Mouse (Mus musculus) fat pad, adult 2 months (tissue): ENCODE data around the gene Dennd5a.
"Not testable (repeated sequence)": the region's sequence is repeated elsewhere in the genome, so short reads cannot be mapped to it uniquely, and the experiment has no call there.

Experiments
- DNase-seq: peaks from one replicate; pipeline ENCODE4 v3.0.0-alpha.2; 2011; ENCODE audit warnings: low read depth, low spot score; ENCODE audit errors: extremely low read depth

The Dennd5a gene

GRCm38 (mm10) chr7:109959716-109960612, at the start of gene Dennd5a:
Dennd5a (minus strand) TSS chr7:109960470.
- DNase-seq: no peak

GRCm38 (mm10) chr7:110009084-110009483, 48.8 kb upstream of the Dennd5a start:
- no peak for DNase-seq

DNA sequence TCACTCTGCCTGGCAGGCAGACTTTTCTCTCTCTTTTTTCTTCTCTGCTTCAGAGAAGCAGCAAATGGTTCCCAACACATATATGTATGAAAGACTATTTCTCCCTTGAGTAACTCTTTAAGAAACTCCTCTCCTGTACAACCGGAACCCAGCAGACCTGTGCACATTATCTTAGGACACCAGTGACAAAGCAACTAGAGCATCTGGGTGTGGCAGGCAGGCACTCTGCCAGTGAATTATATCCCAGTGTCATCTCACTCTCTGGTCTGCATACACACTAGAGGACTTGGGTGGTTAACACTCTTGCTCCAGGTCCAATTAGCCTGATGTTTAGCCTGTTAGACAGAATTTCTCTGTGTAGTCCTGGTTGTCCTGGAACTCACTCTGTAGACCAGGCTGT, 48.2 kb upstream of the Dennd5a start:
- DNase-seq: no peak

DNA sequence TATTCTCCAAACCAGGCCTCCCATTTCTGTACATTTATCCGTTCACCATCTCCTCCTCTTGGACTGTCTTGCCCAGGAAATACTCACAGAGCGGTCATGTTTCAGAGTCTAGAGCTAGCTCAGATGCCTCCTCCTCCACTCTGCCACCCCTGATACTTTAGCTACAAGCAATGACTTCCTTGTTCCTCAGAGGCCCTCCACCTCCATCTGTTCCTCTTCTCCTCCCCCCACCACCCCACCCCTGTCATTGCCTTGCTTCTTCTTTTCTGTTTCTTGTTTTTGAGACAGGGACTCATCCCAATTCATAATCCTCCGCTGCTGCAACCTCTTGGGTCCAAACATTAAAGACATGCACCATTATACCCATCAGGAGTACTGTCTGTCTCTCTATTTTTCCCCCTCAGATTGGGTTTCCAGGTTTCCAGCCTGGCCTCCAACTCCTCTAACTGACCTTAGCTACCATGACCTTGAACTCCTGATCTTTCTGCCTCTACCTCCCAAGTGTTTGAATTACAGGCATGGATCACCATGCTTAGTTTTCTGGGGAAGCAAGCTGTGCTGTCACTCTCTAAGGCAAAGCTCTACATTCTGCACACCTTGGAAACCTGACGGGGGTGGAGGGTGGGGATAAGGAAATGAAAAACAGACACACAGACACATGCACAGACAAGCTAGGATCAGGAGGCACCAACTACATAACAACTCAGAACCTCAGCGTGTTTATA, 46.4 kb upstream of the Dennd5a start:
- no peak for DNase-seq

DNA sequence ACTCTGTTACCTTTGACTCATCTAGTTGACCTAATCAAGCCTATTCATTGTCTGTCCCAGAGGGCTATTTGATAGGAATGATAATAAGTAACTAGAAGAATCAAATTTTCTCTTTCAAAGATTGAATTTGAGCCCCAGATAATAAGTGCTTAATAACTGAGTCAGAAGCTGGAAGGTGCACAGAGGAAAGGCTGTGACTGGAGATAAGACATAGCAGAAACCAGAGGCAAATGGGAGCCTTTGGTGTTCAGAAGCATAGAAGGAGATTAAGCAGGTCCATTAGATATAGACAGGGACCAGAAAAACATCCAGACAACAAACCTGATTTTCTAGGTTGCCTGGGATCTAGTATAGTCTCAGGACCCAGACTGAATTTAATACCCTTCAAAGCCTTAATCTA, 45.7 kb upstream of the Dennd5a start:
- DNase-seq: no peak

DNA sequence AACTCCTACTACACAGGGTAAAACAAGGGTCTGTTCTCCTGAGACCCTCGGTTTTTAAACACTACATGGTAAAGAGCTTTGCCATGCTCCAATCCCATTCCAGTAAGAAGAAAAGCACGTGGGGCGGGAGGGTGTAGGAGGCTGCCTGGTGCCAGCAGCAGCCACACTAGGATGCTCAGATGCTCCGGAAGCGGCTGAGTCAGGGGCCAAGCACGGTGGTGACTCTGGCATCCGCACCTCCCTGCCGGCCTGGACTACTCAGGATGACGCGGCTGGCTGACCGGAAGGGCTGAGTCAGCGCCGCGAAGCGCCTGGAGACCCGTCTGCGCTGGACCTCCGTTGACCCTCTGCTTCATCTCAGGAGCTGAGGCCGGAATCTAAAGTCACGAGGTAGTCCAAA, 42.7 kb upstream of the Dennd5a start:
- no peak for DNase-seq

DNA sequence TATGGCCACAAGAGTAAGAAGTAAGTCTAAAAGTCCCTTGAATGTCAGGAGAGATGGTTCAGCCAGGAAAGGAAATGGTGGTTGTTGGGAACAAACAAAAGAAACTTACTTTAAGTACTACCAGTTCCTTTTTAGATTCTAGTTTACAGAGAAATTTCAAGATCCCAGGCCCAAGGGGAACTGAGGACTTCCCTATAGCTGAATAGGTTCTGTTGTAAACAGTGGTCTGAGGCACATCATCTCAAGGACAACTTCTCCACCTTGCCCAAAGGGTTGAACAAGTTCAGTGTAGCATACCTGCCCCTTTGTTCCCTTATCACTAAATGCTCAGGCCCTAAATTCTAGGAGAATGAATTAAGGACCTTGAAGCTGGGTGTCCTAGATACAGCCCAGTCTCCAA, 41.8 kb upstream of the Dennd5a start:
- no peak for DNase-seq

GRCm38 (mm10) chr7:109998388-109998787, 38.1 kb upstream of the Dennd5a start:
- DNase-seq: no peak

DNA sequence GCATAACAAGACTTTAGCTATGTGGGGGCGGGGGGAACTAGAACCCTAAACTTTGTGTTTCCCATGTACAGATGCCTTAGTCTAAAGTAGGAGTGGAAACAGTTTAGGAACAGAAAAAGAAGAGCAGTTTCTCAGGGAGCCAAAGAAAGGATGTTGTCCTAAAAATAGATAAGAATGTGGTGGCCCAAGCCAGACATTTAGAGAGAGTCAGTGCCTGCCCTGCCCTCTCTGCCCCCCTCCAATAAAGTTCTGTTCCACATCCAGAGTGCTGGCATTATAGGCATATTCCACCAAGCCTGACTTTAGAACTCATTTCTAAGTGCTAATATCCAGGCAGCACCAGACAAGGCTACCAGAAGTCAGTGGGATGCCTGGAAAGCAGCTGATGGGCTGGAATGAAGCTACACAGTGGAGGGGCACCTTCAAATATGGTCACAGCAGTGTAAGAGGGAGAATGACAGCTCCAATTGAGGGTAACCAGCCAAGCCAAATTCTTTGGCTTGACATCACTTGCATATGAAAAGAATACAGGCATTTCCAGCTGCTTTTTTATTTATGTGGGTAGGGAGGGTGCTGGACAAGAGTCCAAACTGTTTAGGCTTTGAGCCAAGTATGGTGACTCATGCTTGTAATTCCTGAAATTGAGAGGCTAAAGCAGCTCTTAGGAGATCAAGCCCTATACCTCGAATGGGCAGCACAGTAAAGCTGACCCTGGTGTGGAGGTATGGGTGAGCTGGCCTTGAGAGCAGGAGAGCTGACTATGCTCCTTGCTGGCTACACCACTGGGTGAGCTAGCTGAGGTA, 33.1 kb upstream of the Dennd5a start:
- DNase-seq: no peak

DNA sequence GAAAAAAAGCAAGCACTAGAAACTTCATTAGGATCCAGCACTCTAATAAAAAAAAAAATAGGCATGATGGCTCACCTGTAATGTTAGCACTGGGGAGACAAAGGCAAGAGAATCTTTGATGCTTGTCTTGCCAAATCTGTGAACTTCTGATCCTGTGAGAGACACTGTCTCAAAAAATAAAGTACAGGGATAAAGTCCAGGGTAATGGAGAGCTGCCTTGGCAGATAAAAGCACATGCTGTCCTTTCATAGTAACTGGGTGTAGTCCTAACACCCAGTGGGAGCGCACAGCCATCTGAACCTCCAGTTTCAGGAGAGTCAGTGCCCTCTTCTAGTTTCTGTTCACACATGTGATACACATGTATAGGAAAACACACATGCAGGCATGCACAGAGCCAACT, 31.0 kb upstream of the Dennd5a start:
- DNase-seq: no peak

DNA sequence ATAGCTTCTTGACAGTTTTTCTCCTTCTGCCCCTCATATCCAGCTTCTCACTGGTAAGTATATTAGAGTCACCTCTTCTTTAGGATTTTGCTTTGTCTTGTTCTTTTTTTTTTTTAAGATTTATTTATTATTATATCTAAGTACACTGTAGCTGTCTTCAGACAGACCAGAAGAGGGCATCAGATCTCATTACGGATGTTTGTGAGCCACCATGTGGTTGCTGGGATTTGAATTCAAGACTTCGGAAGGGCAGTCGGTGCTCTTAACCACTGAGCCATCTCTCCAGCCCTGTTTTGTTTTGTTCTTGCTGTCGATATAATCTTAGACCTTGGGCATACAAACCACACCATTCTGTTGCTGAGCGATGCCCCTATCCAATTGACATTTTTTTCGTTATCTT, 26.5 kb upstream of the Dennd5a start, which contains the start of gene Tmem41b:
Gene Tmem41b (minus strand): TSS at position 155 of the 400 bp plus-strand sequence.
- DNase-seq: not testable (repeated sequence)

DNA sequence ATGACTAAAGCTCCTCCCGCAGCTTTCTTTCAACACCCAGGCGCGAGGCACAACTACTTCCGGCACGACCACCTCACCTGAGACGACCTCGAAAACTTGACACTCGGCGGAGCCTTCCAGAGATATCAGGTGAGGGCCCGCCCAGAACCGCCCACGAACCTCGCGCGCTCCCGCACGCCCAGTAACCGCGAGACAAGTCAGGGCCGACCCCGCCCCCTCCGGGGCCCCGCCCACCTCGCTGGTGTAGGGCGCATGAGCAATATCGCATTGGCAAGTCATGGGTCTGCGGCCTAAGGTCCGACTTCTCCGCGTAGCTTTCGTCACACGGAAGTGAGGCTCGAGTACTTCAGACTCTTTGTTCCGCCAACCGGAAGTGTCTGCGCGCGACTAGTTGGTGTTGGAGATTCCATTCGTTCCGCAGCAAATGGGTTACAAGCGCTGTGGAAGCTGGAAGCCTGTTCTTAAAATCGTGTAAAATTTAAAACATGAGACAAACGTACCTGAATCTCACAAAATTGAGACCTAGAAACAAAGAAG, 25.9 kb upstream of the Dennd5a start:
- DNase-seq: peak; percentile 88

DNA sequence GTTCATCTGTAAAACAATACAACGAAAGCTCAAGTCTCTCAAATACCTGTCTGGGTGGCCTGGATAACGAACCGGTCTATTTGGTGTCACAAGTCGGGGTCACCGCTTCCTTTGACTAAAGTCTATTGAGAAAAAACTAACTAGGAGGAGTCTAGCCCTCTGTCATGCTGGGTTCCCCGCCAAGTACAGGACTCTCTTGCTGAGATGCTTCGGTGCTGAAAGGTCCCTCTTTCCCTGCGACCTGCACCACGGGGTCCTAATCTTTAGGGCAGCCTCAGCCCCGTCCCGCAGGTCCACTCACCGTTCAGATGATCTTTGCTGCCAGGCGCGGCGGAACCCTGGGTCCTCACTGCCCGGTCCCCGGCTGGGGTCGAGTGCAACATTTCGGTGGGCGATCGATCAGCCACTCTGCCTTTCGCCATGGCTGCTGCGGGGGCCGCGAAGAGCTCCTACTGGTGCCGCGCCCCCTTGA, 25.4 kb upstream of the Dennd5a start:
- DNase-seq: no peak

GRCm38 (mm10) chr7:109984608-109985007, 24.3 kb upstream of the Dennd5a start:
- DNase-seq: not testable (repeated sequence)

DNA sequence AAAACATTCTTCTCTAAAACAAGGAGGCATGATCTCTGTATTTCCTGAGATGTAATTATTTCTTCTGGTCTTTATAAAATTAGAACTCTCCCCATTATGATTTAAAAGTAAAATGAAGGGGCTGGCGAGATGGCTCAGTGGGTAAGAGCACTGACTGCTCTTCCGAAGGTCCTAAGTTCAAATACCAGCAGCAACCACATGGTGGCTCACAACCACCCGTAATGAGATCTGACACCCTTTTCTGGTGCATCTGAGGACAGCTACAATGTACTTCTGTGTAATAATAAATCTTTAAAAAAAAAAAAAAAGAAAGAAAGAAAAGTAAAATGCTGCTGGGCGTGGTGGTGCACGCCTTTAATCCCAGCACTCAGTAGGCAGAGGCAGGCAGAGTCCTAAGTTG, 16.9 kb upstream of the Dennd5a start:
- not testable (repeated sequence) for DNase-seq

DNA sequence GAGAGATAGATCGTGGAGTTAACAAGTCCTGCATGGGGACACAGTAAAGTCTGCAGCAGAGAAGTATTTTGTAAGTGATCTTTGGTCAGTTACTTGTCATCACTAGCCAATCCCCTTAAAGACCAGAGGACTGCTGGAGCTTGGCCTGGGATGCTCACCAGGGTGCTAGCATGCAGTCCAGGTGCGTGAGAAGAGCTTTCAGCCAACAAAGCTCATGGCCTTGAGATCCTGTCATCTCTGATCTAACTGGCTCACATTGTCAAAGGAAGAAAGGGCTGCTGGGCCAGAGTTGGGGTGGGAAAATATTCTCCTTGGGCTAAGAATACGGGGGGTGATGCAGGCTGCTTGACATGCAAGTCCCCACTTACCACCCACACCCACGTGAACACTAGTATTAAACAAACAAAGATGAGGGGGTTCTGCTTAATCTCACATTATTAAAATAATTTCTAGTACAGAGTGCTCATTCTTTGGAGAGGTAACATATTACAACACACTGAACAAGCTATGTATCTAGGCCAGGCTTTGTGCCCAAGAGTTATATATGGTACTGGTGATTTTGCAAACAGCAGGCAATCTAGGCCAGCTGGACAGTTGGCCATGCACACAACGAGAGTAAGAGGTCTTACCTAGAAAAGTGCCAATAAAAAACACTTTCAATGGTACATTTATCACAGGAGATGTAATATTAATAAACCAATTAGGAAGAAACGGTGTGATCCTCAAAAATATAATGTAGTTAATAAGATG, 15.9 kb upstream of the Dennd5a start:
- DNase-seq: no peak

DNA sequence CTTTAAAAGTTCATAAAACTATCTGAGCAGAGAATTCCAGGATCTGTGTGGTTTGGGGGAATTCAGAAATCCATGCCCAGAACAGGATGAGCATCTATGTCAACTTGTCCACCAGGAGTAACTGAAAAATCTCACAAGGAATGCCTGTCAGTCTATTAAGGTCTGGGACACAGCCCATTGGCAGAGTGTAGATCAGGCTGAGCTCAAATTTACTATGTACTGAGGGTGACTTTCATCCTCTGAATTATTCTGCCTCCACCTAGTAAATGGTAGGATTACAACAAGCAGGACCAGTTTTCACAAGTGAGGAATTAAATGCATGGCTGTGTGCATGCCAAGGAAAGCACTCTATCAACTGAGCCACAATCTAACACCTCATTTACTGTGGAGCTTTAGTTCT, 9.3 kb upstream of the Dennd5a start:
- no peak for DNase-seq

- no peak for DNase-seq
Measured at GRCm38 (mm10) chr7:109968924-109969450, 8.7 kb upstream of the Dennd5a start.

GRCm38 (mm10) chr7:109967805-109968579, 7.7 kb upstream of the Dennd5a start:
- DNase-seq: no peak
